Mouse (Mus musculus): ENCODE data around the gene Pnpla1. TPM values are rescaled to one million over a fixed set of nuclear protein-coding genes. Genes with fewer than 3 reads are reported as not detected.

The Pnpla1 gene
- polyA plus RNA-seq, 1 experiment: not detected

DNA sequence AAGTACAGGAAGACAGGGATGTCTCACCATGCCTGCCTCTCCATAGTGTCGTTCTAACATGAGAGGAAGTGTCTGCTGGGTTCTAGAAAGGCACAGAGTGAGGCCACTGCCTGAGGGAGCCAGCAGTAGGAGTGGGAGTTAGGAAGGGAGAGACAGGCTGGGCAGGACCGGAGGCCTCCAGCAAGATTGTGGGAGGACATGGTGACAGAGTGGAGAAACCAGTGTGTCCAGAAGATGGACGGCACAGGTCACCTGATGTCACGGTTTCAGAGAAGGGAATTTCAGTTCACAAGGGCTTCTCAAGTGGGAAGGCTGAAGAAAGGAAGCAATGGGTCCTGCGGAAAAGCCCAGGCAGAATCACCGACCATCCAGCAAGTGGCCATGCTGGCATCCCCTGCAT, 6.3 kb downstream of the Pnpla1 start:
- Histone ChIP-seq H3K9me3 (replicated peaks; ENCODE audit: control insufficient read depth, insufficient read depth, low read length, poor library complexity, severe bottlenecking) (no peaks in the 10 kb centered on the region), H3K36me3 (ENCODE audit: control insufficient read depth, insufficient read depth, low read length, poor library complexity, severe bottlenecking) (no peaks in the 10 kb centered on the region), H3K27me3 (ENCODE audit: control insufficient read depth, insufficient read depth, low read length, poor library complexity, severe bottlenecking) (no peaks in the 10 kb centered on the region), H3K4me3 (ENCODE audit: low read depth, low read length) (no peak overlapping the region), H3K4me1 (ENCODE audit: control insufficient read depth, insufficient read depth, low read length) (no peaks in the 10 kb centered on the region), H3K27ac (ENCODE audit: insufficient read depth, low read length) (no peak overlapping the region), H3K9ac (ENCODE audit: low read depth, poor library complexity, severe bottlenecking) (no peak overlapping the region)
- no peak for TF ChIP-seq POLR2A (IDR thresholded peaks at IDR 0.05; ENCODE audit: insufficient read depth, low read length)
- no peak for TF ChIP-seq CTCF (IDR thresholded peaks at IDR 0.05; ENCODE audit: low read depth, low read length)
- no peak for TF ChIP-seq EP300 (IDR thresholded peaks at IDR 0.05; ENCODE audit: insufficient read depth, low read depth, low read length)

DNA sequence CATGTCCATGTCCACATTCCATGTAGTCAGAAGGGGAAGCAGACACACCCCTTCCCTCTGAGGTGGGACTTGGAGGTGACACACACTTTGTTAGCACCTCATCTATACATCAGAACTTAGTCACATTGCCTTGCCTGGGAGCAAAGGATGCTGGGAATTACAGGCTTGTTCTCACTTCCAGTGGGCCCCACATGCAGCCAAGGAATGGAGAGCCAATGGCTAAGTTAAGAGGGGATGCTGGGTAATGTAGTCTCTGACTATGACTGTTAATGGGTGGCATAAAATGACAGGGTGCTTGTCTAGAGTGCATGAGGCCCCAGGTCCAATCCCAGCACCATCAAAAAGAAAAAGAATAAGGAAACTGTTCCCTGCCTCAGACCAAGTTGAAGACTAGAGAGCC, 8.7 kb downstream of the Pnpla1 start:
- Histone ChIP-seq H3K36me3 (ENCODE audit: control insufficient read depth, insufficient read depth, low read length, poor library complexity, severe bottlenecking) (no peaks in the 10 kb centered on the region), H3K4me3 (ENCODE audit: low read depth, low read length) (no peak overlapping the region), H3K9me3 (replicated peaks; ENCODE audit: control insufficient read depth, insufficient read depth, low read length, poor library complexity, severe bottlenecking) (no peaks in the 10 kb centered on the region), H3K9ac (ENCODE audit: low read depth, poor library complexity, severe bottlenecking) (no peak overlapping the region), H3K4me1 (ENCODE audit: control insufficient read depth, insufficient read depth, low read length) (no peaks in the 10 kb centered on the region), H3K27ac (ENCODE audit: insufficient read depth, low read length) (no peak overlapping the region), H3K27me3 (ENCODE audit: control insufficient read depth, insufficient read depth, low read length, poor library complexity, severe bottlenecking) (no peaks in the 10 kb centered on the region)
- TF ChIP-seq EP300 (IDR thresholded peaks at IDR 0.05; ENCODE audit: insufficient read depth, low read depth, low read length) (no peak), CTCF (IDR thresholded peaks at IDR 0.05; ENCODE audit: low read depth, low read length) (no peak), POLR2A (IDR thresholded peaks at IDR 0.05; ENCODE audit: insufficient read depth, low read length) (no peak)

DNA sequence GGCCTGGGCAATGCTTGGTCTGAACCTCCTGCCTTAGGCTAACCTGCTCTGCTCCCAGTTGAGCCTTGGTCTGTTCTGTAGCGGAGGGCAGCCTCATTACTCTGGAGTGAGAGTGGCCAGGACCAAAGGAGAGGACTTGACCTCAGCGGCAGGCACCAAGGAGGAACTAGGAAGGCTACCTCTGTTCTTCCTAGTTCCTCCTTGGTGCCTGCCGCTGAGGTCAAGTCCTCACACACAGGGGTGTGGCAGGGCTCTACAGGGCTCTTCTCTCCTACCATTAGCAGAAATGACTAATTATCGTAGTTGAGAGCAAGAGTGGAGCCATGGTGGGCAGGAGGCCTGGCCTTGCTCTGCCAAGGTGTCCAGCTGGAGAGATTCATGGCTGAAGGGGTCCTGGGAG, 9.2 kb downstream of the Pnpla1 start:
- H3K4me1 ChIP-seq (ENCODE audit: control insufficient read depth, insufficient read depth, low read length): no peaks in the 10 kb centered on the region
- TF ChIP-seq POLR2A (IDR thresholded peaks at IDR 0.05; ENCODE audit: insufficient read depth, low read length) (no peak), CTCF (IDR thresholded peaks at IDR 0.05; ENCODE audit: low read depth, low read length) (no peak), EP300 (IDR thresholded peaks at IDR 0.05; ENCODE audit: insufficient read depth, low read depth, low read length) (no peak)
- no peaks in the 10 kb centered on the region for H3K9me3 ChIP-seq (replicated peaks; ENCODE audit: control insufficient read depth, insufficient read depth, low read length, poor library complexity, severe bottlenecking)
- no peaks in the 10 kb centered on the region for H3K36me3 ChIP-seq (ENCODE audit: control insufficient read depth, insufficient read depth, low read length, poor library complexity, severe bottlenecking)
- no peak overlapping the region for H3K9ac ChIP-seq (ENCODE audit: low read depth, poor library complexity, severe bottlenecking)
- H3K4me3 ChIP-seq (ENCODE audit: low read depth, low read length): no peak overlapping the region
- H3K27ac ChIP-seq (ENCODE audit: insufficient read depth, low read length): no peak overlapping the region
- no peaks in the 10 kb centered on the region for H3K27me3 ChIP-seq (ENCODE audit: control insufficient read depth, insufficient read depth, low read length, poor library complexity, severe bottlenecking)

DNA sequence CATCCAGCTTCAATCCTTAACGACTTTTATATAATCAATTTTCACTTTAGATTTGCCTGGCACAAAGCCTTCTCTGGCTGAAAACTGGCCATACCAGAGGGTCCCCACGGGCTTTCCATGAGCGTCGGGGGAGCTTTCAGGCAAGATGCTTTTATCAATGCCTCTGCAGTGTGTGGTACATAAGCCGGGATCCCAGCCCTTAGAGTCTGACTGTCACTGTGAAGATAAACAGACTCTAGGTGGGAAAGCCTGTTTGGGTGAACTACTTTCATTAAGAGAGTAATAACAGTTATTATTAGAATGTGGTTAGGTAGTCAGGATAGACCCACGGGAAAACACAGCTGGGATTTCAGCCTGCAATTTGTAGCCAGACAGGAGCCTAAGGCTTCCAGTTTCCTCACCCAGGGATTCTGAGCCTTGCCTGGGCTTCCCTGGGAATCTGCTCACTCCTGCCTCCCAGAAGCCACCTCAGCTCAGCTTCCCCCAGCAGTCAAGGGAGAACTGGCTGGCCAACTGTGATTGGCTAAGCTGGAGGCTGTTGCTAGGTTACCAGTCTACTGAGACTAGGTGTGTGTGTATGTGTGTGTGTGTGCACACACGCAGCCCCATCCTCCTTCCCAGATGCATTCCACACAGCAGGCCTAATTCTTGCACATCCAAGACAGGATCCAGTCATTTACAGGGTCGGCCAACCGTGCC, 11.3 kb downstream of the Pnpla1 start:
- Histone ChIP-seq H3K9ac (ENCODE audit: low read depth, poor library complexity, severe bottlenecking) (no peak overlapping the region), H3K27me3 (ENCODE audit: control insufficient read depth, insufficient read depth, low read length, poor library complexity, severe bottlenecking) (no peaks in the 10 kb centered on the region), H3K27ac (ENCODE audit: insufficient read depth, low read length) (no peak overlapping the region), H3K9me3 (replicated peaks; ENCODE audit: control insufficient read depth, insufficient read depth, low read length, poor library complexity, severe bottlenecking) (no peaks in the 10 kb centered on the region), H3K36me3 (ENCODE audit: control insufficient read depth, insufficient read depth, low read length, poor library complexity, severe bottlenecking) (no peaks in the 10 kb centered on the region), H3K4me1 (ENCODE audit: control insufficient read depth, insufficient read depth, low read length) (no peaks in the 10 kb centered on the region), H3K4me3 (ENCODE audit: low read depth, low read length) (no peak overlapping the region)
- TF ChIP-seq POLR2A (IDR thresholded peaks at IDR 0.05; ENCODE audit: insufficient read depth, low read length) (no peak), CTCF (IDR thresholded peaks at IDR 0.05; ENCODE audit: low read depth, low read length) (no peak), EP300 (IDR thresholded peaks at IDR 0.05; ENCODE audit: insufficient read depth, low read depth, low read length) (no peak)

DNA sequence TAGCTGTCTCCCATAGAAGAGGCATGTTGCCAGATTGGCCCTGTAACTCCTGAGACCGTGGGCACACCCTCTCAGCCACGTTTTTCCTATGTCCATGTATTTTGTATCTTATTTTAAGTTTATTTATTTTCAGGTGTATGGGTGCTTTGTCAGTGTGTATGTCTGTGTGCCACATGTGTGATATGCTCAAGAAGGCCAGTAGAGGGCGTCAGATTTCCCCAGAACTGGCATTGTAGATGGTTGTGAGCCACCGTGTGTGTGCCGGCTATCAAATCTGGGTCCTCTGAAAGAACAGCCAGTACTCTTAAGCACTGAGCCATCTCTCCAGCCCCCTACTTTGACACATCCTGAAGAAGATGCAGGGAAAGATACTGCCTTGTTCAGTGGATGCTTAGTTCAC, 12.2 kb downstream of the Pnpla1 start:
- H3K9me3 ChIP-seq (replicated peaks; ENCODE audit: control insufficient read depth, insufficient read depth, low read length, poor library complexity, severe bottlenecking): no peaks in the 10 kb centered on the region
- H3K9ac ChIP-seq (ENCODE audit: low read depth, poor library complexity, severe bottlenecking): no peak overlapping the region
- H3K27me3 ChIP-seq (ENCODE audit: control insufficient read depth, insufficient read depth, low read length, poor library complexity, severe bottlenecking): no peaks in the 10 kb centered on the region
- no peak overlapping the region for H3K4me3 ChIP-seq (ENCODE audit: low read depth, low read length)
- no peaks in the 10 kb centered on the region for H3K4me1 ChIP-seq (ENCODE audit: control insufficient read depth, insufficient read depth, low read length)
- no peak overlapping the region for H3K27ac ChIP-seq (ENCODE audit: insufficient read depth, low read length)
- TF ChIP-seq POLR2A (IDR thresholded peaks at IDR 0.05; ENCODE audit: insufficient read depth, low read length): no peak
- TF ChIP-seq CTCF (IDR thresholded peaks at IDR 0.05; ENCODE audit: low read depth, low read length): peak; percentile 36
- no peaks in the 10 kb centered on the region for H3K36me3 ChIP-seq (ENCODE audit: control insufficient read depth, insufficient read depth, low read length, poor library complexity, severe bottlenecking)

DNA sequence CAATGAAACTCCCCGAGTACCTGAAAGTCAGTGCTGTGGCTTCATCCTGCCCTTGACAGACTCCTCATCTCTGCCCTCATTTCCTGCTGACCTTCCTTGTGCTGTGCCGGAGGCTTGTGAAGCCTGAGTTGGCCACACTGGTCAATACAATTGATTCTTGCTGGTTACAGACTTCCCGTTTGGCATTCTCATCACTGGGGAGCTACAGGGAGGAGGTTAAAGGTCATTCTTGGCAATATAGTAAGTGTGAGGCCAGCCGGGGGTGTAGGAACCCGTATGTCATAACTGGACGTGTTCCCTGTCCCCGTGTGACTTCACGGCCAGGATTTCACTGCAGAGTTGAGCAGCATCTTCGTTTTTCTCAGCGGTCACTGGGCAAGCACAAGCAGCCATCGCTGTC, 13.6 kb downstream of the Pnpla1 start:
- Histone ChIP-seq H3K9me3 (replicated peaks; ENCODE audit: control insufficient read depth, insufficient read depth, low read length, poor library complexity, severe bottlenecking) (no peaks in the 10 kb centered on the region), H3K9ac (ENCODE audit: low read depth, poor library complexity, severe bottlenecking) (no peak overlapping the region), H3K27me3 (ENCODE audit: control insufficient read depth, insufficient read depth, low read length, poor library complexity, severe bottlenecking) (no peaks in the 10 kb centered on the region), H3K36me3 (ENCODE audit: control insufficient read depth, insufficient read depth, low read length, poor library complexity, severe bottlenecking) (no peaks in the 10 kb centered on the region), H3K4me1 (ENCODE audit: control insufficient read depth, insufficient read depth, low read length) (no peaks in the 10 kb centered on the region), H3K4me3 (ENCODE audit: low read depth, low read length) (no peak overlapping the region), H3K27ac (ENCODE audit: insufficient read depth, low read length) (no peak overlapping the region)
- TF ChIP-seq POLR2A (IDR thresholded peaks at IDR 0.05; ENCODE audit: insufficient read depth, low read length) (no peak), CTCF (IDR thresholded peaks at IDR 0.05; ENCODE audit: low read depth, low read length) (no peak), EP300 (IDR thresholded peaks at IDR 0.05; ENCODE audit: insufficient read depth, low read depth, low read length) (no peak)

Data from ES-Bruce4 (cell line).